Mouse (Mus musculus) embryonic fibroblast, embryonic 13.5 days (primary cell): ENCODE results near the gene Klf13. TPM values are rescaled to one million over a fixed set of nuclear protein-coding genes. Genes with fewer than 3 reads are reported as not detected.

Experiments used
- H3K27ac ChIP-seq: 2 replicates; pipeline ENCODE4 v1.5.1; 2012; ENCODE audit warnings: low read length, control low read depth, inconsistent platforms; ENCODE audit not compliant: insufficient read depth
- H3K4me1 ChIP-seq: 2 replicates; pipeline ENCODE4 v1.6.1; 2011; ENCODE audit warnings: low read length; ENCODE audit not compliant: control insufficient read depth, insufficient read depth
- H3K4me3 ChIP-seq: 2 replicates; pipeline ENCODE4 v1.5.1; 2011; ENCODE audit warnings: mild to moderate bottlenecking, control low read depth, low read length; ENCODE audit not compliant: insufficient read depth
- CTCF ChIP-seq: IDR thresholded peaks from 2 replicates; pipeline ENCODE4 v1.5.1; 2011; ENCODE audit warnings: mild to moderate bottlenecking, control low read depth, low read length, moderate library complexity, borderline replicate concordance; ENCODE audit not compliant: insufficient read depth
- POLR2A ChIP-seq: IDR thresholded peaks from 2 replicates; pipeline ENCODE4 v1.6.1; 2011; ENCODE audit warnings: low read depth, mild to moderate bottlenecking, control low read depth, low read length, moderate library complexity
- polyA plus RNA-seq: library from polyadenylated mRNA; stranded (reverse); fragments of >200 nt; gene quantifications from 2 replicates; pipeline ENCODE4 v1.2.4, GENCODE M21; 2011; ENCODE audit warnings: low read depth; ENCODE audit not compliant: missing spikeins, insufficient read length

Gene Klf13
- polyA plus RNA-seq, 1 experiment, result 34.6 TPM

DNA sequence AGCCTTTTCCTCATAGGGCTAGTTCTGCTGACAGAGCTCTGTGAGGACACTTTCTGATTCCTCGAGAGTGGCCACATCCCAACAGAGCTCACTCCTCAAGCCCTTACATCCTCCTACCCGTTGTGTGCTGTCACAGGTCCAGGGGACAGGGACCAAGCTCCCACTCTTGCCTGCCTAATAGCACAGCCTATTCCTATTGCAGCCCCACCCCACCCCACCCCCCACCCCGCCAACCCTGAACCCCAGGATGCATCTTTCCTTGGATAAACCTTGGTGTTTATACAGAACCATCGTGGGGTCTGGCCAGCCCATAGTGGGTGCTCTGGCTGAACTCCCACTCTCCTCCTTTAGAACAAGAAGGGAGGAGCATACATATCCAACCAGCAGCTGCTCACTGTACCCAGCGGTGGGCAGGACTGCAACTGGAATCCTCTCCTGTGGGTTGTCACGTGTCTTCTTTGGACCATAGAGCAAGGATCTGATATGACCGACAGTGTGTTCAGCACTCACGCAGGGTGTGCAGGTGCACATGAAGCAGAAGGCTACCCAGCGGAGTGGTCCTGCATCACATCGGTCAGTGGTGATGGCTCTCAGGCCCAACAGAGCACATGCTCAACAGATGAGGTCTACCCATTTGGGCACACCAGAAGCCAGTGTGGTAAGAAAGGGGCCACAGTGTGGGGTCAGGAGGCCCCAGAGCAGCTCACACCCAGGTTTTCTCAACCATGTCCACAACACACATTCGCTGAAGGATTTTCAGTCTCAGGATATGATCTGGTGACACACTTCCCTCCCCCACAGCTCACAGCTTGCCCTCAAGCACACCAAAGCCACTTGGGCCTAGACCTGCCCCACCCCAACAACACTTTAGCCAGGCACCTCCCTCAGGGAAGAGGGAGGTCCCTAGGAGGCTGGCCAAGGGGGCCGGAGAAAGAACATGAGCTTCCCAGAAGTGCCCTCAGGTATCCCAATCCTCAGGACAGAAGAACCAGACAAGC lies 19.6 kb downstream of the Klf13 start:
- TF ChIP-seq POLR2A (no peak), CTCF (no peak)
- H3K4me3 ChIP-seq, result no peak overlapping the region
- peaks cover 8% of the 10 kb centered on the region for H3K4me1 ChIP-seq
- no peak overlapping the region for H3K27ac ChIP-seq

DNA sequence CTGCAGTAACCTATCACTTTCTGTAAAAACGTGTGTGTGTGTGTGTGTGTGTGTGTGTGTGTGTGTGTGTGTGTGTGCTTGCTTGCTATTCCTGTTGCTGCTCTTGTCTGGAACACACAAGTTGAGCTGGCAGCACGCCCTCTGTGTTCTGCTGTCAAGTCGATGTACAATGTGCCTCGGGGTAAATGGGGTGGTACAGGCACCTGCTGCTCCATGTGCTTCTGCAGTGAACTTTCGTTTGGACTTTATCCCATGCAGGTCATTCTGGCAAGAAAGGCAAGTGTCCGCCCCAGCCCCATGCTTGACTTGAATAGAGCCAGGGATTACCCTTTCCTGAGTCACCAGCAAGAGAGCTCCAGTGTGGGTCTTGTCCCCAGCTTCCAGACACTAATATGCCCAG lies 21.0 kb downstream of the Klf13 start:
- H3K4me3 ChIP-seq, result no peak overlapping the region
- H3K27ac ChIP-seq, result no peak overlapping the region
- TF ChIP-seq POLR2A (no peak), CTCF (no peak)
- peaks cover 12% of the 10 kb centered on the region for H3K4me1 ChIP-seq

DNA sequence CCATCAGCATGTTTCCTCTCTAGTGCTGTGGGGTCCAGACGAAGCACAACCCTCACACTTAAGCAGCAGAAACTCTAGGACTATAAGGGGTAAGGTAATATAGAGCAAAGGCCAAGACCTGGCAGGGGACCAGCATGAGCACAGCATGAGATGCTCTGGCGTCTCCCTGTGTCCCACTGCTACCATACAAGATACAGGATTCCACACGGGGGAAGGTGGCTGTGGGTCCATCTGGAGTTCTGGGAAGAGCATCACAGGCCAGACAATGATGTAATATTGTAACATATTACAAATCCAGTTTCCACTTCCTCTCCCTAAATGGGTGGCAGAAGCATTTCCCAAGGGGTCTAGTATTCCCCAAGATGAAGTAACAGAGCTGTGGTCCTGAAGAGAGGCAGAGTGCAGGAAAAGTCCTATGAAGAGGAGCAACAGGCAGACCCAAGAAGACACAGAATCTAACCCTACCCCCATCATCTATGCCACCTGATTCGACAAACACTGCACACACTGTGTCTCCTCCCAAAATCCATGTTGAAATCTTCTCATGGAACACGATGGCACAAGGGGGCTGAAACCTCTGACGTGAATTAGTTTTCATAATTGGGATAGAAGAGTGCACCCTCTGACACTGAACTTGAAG lies 22.3 kb downstream of the Klf13 start, which contains the start of gene E030018B13Rik:
TSS of gene E030018B13Rik (plus strand) at position 590 of the 640 bp plus-strand sequence.
- TF ChIP-seq POLR2A (no peak), CTCF (no peak)
- Histone ChIP-seq H3K27ac (no peak within 1 kb of the TSS), H3K4me1 (peaks cover 18% of the 10 kb centered on the region), H3K4me3 (no peak within 1 kb of the TSS)

- H3K27ac ChIP-seq, result no peak overlapping the region
- peaks cover 22% of the 10 kb centered on the region for H3K4me1 ChIP-seq
- no peak overlapping the region for H3K4me3 ChIP-seq
- TF ChIP-seq POLR2A (no peak), CTCF (no peak)
Measured at GRCm38 (mm10) chr7:63914891-63915290, 23.8 kb downstream of the Klf13 start.

- peak overlapping the region; percentile 29 for H3K27ac ChIP-seq
- TF ChIP-seq POLR2A (no peak), CTCF (no peak)
Measured at GRCm38 (mm10) chr7:63913724-63914692, 24.7 kb downstream of the Klf13 start.

DNA sequence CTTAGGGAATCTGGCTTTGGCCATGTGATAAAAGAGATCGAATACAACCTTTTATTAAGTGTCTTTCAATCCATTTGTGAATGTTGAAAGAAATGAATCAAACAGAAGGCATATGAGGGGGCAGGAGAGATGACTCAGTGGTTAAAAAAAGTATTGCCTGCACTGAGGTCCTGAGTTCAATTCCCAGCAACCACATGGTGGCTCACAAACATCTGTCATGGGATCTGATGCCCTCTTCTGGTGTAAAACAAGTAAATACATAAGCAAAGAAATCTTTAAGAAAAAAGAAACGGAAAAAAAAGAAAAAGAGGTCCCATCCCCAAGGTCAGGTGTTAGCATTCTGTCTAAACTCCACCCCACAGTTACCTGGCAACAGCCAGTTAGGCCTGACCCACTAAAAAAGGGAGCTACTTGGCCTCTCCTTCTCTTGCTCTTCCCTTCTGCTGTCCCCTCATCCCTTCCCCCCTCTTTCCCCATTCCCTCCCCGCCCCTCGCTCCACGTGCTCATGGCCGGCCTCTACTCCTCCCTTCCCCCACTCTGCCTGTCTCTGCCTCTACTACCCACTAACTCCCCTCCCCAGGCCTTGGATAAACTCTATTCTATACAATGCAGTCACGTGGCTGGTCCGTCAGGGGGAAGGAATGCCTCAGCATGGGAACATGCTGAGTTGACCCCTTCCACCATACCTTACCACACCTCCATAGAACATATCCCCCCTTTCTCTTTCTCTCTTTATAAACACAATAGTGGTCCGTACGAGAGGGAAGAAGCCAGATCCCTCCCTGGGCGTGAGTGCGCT lies 25.6 kb downstream of the Klf13 start:
- Histone ChIP-seq H3K4me3 (no peak overlapping the region), H3K4me1 (peaks cover 25% of the 10 kb centered on the region), H3K27ac (0 out of 2 replicates have a peak overlapping the region, but pooled peaks have one; percentile 9)
- TF ChIP-seq CTCF (no peak), POLR2A (no peak)

More at GRCm38 (mm10) chr7:63913724-63914692, 24.7 kb downstream of the Klf13 start:
- Histone ChIP-seq H3K4me1 (peaks cover 25% of the 10 kb centered on the region), H3K4me3 (no peak overlapping the region)

DNA sequence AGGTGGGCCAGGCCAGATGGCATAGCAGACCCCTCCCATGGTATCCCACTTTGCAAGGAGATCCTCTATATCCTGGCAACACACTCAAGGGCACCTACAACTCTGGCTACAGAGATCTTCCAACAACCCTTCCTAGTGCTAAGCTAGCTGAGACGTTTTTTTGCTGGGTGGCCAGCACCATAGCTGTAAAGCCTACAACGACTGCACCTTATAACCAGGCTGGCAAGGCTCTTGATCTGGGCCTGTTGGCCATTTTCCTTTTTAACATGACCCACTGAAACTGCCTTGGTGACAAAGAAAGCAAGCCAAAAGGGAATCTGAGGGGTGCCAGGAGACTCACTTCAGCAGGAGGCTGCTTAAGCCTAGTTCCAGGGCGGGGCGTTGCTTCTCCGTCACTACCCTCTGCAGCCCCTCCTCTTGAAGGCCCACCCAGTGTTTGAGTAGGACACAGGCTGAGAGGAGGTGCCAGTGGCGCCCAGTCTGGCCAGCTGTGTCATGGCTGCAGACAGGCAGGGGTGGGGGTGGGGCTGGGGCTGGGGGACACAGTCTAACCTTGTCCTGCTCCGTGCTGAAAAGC lies 26.4 kb downstream of the Klf13 start:
- Histone ChIP-seq H3K4me1 (peaks cover 25% of the 10 kb centered on the region), H3K4me3 (no peak overlapping the region), H3K27ac (peak overlapping the region; percentile 60)
- TF ChIP-seq POLR2A, result no peak
- TF ChIP-seq CTCF, result no peak
